Mouse (Mus musculus) c-Kit-positive CD71-positive TER-119-negative erythroid progenitor cells, embryonic 14.5 days (primary cell): ENCODE results near the gene Scrn3.

ENCODE experiments used
- DNase-seq: peaks from one replicate; pipeline ENCODE4 v3.0.0-alpha.2; 2013; ENCODE audit warnings: low read depth

The Scrn3 gene

GRCm38 (mm10) chr2:73312152-73313116 is at the start of gene Scrn3, which contains the start of gene Cir1:
Scrn3 (plus strand) TSS chr2:73312601.
Cir1 (minus strand) TSS chr2:73312701.
- peak; percentile 94 for DNase-seq

DNA sequence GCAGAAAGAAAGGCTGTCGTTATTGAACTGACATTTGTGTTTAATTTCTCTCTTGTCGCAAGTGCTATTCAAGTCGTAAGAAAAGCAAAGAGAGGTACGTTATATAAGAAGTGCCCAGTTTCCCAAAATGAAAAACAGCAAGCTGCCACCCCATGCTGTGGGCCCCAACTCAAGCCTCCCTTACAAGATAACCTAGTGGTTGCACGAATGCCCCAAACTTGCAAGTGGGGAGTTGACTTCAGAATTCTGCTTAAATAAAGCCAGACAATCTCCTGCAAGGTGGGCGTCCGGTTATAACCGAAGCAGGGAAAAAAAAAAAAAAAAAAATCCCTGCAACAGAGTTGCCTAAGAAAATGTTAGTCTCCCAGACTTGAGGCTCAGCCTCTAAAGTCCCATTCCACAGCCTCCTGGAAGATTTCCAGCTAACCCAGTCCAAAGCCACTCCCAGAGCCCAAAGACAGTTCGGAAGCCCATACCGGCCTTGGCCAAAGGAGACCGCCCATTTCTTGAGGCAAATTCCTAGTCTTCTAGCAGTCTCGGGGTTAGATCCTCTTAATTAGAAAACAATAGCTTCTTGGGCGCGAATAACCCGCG is 49.1 kb upstream of the Scrn3 start:
- no peak for DNase-seq

DNA sequence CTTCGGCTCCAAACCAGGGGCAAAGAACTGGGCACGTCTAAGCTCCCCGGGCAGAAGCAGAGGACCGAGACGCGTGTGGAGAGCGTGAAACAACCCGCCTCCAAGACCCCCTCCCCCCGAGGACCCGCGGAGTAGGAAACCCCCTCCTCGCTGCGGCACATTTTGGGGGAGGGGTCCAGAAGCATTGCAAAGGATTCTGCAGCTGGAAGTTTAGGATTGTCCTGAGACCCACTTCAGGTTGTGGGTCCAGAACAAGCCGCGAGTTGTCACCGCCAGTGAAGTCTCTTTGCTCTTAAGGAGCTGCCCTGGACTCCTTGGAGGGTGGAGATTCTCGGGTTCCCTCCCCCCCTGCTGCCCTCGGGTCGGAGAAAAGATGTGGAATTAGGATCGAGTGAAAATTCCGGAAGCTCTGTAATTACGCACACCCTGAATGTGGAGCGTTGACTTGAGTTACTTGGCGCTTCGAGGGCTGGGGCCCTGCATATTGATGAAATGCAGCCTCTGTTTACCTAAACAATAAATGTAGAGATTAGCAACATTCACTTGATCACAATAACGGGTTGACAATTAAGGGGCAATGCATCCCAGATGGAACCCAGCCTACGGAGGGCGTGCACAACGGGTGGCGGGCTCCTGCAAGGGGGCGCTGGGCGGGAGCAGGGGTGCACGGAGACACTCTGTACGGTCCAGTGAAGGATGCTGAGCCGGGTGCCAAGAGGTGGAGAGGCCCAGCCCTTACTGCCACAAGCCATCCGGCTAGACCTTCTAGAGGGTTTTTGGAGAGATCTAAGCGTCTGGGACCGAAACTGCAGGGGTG is 48.4 kb upstream of the Scrn3 start:
- DNase-seq = no peak

GRCm38 (mm10) chr2:73264611-73265195 is 47.7 kb upstream of the Scrn3 start:
- no peak for DNase-seq

DNA sequence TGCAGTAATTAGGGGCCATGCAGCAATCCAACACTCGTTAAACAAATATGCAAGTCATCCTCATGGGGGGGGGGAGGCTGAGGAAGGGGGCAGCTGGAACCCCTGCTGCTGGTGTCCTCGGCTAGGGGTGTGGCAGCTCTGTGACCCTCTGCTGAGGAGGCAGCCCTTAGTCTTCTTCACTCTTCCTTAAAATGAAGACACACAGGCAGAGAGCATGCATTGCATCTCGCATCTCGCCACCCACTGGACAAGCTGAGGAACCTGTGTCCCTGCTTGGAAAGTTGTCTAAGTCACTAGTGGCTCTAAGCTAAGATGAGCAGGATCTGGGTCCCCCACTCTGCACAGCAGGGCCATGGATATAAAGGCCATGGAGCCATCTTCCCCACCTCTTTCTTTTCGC is 46.4 kb upstream of the Scrn3 start:
- no peak for DNase-seq

DNA sequence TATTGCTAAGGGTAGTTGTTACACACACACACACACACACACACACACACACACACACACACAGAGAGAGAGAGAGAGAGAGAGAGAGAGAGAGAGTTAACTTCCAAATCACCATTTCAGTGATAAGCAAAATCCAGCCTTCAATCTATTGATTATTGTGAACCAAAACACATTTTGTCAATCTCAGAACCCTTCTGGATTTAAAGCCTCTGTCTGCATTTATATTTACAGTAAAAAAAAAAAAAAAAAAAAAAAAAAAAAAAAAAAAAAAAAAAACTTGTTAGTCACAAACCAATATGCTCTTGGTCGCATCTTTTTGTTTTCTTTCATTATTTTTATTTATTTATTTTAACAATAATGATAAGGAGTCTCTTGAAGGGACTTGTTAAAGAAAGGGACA is 45.8 kb upstream of the Scrn3 start:
- no peak for DNase-seq

DNA sequence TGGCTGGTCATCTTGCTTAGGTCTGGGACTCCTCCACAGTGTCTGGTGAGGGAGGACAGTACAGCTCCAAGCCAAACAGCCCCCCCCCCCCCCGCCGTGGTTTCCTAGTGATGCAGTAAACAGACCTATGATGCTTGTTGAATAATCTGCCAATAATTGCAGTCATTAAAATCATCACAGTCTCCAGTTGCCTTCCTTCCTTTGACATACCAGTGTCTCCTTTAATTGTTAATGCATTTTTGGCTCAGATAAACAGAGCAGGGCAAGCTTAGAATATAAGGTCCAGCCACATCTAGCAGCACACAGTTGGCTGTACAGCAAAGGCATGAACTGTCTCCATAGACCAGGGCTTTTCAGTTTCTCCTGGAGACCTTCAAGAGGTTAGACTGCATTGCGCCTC is 45.2 kb upstream of the Scrn3 start:
- DNase-seq = no peak

GRCm38 (mm10) chr2:73267818-73268217 is 44.6 kb upstream of the Scrn3 start:
- no peak for DNase-seq

- no peak for DNase-seq
These were observed 44.1 kb upstream of the Scrn3 start for GRCm38 (mm10) chr2:73268281-73268680.

GRCm38 (mm10) chr2:73268836-73269395 is 43.5 kb upstream of the Scrn3 start:
- no peak for DNase-seq

GRCm38 (mm10) chr2:73269666-73270065 is 42.7 kb upstream of the Scrn3 start:
- DNase-seq = no peak

- no peak for DNase-seq
These were observed 42.3 kb upstream of the Scrn3 start for GRCm38 (mm10) chr2:73270071-73270592.

DNA sequence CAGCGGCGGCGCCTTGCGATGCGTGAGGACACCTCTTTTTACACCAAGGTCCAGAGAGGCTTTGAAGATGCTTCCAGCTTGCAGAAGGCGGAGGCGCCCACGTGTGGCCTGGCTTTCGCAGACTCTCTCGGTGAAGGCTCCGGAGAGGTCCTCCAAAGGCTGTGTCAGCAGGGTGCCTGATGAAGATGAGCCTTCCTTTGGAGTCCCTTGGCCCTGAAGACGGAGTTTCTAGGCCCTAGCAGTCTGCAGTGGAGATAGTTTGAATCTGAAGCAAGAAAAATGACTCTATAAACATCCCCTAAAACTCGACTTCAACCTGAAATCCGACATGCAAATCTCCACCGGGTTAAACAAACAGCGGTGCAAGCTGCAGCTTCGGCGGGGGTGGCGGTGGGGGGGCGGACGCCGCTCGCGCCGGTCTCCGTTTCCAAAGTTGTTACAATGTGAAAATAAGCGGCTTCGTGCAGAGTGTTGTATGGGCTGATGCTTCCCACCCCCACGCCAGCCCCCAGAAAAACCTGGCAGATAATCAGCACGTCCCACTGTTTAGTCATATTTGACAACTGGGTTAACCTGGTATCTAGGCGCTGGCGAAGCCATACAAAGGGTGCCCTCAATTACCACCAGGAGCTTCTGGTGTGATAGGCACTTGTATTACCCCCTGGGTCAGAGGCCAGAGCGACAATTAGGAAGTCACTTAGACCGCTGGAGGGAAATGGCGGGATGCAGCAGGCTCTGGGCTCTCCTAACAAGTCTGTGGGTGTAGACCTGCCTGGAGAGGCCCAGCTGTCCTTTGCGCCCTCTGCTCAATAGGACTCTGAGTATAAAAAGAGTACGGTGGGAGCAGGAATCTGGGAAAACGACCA is 41.6 kb upstream of the Scrn3 start:
- DNase-seq = no peak

- DNase-seq = no peak
These were observed 40.8 kb upstream of the Scrn3 start, which contains the start of gene Sp9 for GRCm38 (mm10) chr2:73271459-73272161. Sp9 (plus strand) TSS chr2:73271925.

DNA sequence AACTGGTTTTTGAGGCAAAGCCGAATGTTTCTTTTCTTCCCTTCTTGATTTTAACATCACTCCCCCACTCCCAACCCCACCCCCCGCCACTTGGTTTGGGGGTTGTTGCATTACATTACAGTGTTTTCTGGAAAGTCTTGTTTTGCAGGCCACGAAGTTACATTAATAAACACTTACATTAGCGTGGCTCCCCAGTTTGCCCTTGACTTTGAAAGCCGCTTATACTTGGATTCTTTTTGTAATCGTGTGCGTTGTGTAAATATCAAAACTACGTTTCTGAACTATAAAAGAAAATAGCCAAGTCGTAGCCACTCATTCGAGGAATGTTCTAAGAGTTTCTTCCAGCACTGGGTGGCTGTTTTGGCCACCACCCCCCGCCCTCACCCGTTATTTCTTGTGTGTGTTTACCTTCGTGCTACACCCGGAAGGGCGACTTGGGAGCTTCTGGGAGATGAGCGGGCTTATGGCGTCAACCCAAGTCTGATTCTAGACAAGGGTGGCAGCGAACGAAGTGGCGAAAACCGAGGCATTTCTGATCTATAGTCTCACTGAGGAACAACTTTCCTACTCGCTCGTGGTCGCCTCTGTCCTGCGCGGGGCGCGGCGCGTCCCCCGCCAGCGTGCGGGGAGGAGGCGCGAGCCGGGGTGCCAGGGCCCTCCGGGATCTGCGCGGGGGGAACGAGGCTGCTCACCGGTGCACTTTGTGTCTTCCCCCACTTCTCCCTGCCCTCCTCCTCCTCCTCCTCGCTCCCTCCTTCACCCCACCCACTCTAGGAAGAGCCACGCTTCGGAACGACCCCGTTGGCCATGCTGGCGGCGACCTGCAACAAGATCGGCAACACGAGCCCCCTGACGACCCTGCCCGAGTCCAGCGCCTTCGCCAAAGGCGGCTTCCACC is 39.8 kb upstream of the Scrn3 start:
- DNase-seq = no peak

GRCm38 (mm10) chr2:73273249-73274118 is 38.9 kb upstream of the Scrn3 start:
- DNase-seq = no peak

- no peak for DNase-seq
These were observed 38.1 kb upstream of the Scrn3 start for GRCm38 (mm10) chr2:73274119-73274920.
